Mouse (Mus musculus) left cerebral cortex, adult 8-10 months (tissue): ENCODE results near the gene Ttc23. TPM values are rescaled to one million over a fixed set of nuclear protein-coding genes. Genes with fewer than 3 reads are reported as not detected.
A peak's percentile ranks its signal among the peaks of the same experiment; 100 is the strongest.

Source experiments
- DNase-seq, 2 experiments: peaks; one replicate each; pipeline ENCODE4 v3.0.0; 2022; ENCODE audit warnings: low spot score in 2 of 2
- total RNA-seq, 4 experiments: library from RNA; stranded (reverse); gene quantifications; 2 replicates each; pipeline ENCODE4 v1.2.4; 2022

Ttc23 gene
- total RNA-seq, 4 experiments from 2014 or later, result 6.2 to 13.1 (median 6.6) TPM

- DNase-seq, result no peak
These were observed 48.7 kb downstream of the Ttc23 start for GRCm38 (mm10) chr7:67695906-67696305.

- DNase-seq, result no peak
These were observed 50.9 kb downstream of the Ttc23 start for GRCm38 (mm10) chr7:67697892-67698630.

- no peak for DNase-seq
These were observed 52.1 kb downstream of the Ttc23 start for GRCm38 (mm10) chr7:67699301-67699700.

GRCm38 (mm10) chr7:67700846-67701245, 53.6 kb downstream of the Ttc23 start:
- DNase-seq, result no peak

GRCm38 (mm10) chr7:67701252-67701914, 54.2 kb downstream of the Ttc23 start:
- DNase-seq, result no peak

- no peak for DNase-seq
These were observed 61.0 kb downstream of the Ttc23 start for GRCm38 (mm10) chr7:67708160-67708559.

- no peak for DNase-seq
These were observed 63.0 kb downstream of the Ttc23 start for GRCm38 (mm10) chr7:67710216-67710615.

GRCm38 (mm10) chr7:67713820-67714510, 66.8 kb downstream of the Ttc23 start:
- peak; percentile 8 to 48 for DNase-seq

- no peak for DNase-seq
These were observed 68.0 kb downstream of the Ttc23 start for GRCm38 (mm10) chr7:67715176-67715575.

- no peak for DNase-seq
These were observed 69.1 kb downstream of the Ttc23 start for GRCm38 (mm10) chr7:67716213-67716878.

GRCm38 (mm10) chr7:67716925-67717324, 69.7 kb downstream of the Ttc23 start:
- peak in 1 of 2 experiments; percentile 39 for DNase-seq

GRCm38 (mm10) chr7:67717520-67717919, 70.3 kb downstream of the Ttc23 start:
- DNase-seq, result no peak

GRCm38 (mm10) chr7:67718804-67719203, 71.6 kb downstream of the Ttc23 start:
- DNase-seq, result no peak

GRCm38 (mm10) chr7:67722163-67722562, 75.0 kb downstream of the Ttc23 start:
- DNase-seq, result no peak

GRCm38 (mm10) chr7:67724536-67724935, 77.3 kb downstream of the Ttc23 start:
- DNase-seq, result no peak

GRCm38 (mm10) chr7:67725016-67725415, 77.8 kb downstream of the Ttc23 start:
- no peak for DNase-seq

- no peak for DNase-seq
These were observed 81.0 kb downstream of the Ttc23 start for GRCm38 (mm10) chr7:67728203-67728602.

GRCm38 (mm10) chr7:67728809-67729208, 81.6 kb downstream of the Ttc23 start:
- no peak for DNase-seq

- no peak for DNase-seq
These were observed 83.4 kb downstream of the Ttc23 start for GRCm38 (mm10) chr7:67730431-67731110.

GRCm38 (mm10) chr7:67732276-67732675, 85.1 kb downstream of the Ttc23 start:
- no peak for DNase-seq

- no peak for DNase-seq
These were observed 93.2 kb downstream of the Ttc23 start for GRCm38 (mm10) chr7:67740382-67740781.
